ENCODE assay signal across 1 mouse cellular context in genomic region chr10:91145413-91145812, GRCm38 (mm10).
TF ChIP-seq lines count a peak whose summit lies in the region.

No protein-coding gene starts in this region.

TF ChIP-seq in CH12.LX, 34 proteins besides CTCF, POLR2A, EP300 and RAD21:
- TF ChIP-seq ZKSCAN1 (IDR thresholded peaks at IDR 0.05; ENCODE audit: borderline replicate concordance, low read depth, low read length) (no peak), ZMIZ1 (IDR thresholded peaks at IDR 0.05; ENCODE audit: low read depth, low read length) (no peak), SMC3 (IDR thresholded peaks at IDR 0.05; ENCODE audit: low read depth, low read length) (no peak), NRF1 (IDR thresholded peaks at IDR 0.05; ENCODE audit: low read depth, low read length) (no peak), MXI1 (IDR thresholded peaks at IDR 0.05; ENCODE audit: low read depth, low read length) (no peak), MAZ (IDR thresholded peaks at IDR 0.05; ENCODE audit: low read depth, low read length) (no peak)
TF ChIP-seq in CH12.LX: peak in this region for 0.
